Mouse (Mus musculus) gastrocnemius, postnatal 36 days (tissue): ENCODE results near the gene Gm49380. TPM values are rescaled to one million over a fixed set of nuclear protein-coding genes. Genes with fewer than 3 reads are reported as not detected.

Experiments used
- DNase-seq, 2 experiments: peaks; one replicate each; pipeline ENCODE4 v3.0.0; 2022
- intact Hi-C: fragments of 180-260 bp; cut with DNase I; formaldehyde crosslinking; loops from one replicate; pipeline ENCODE4 v1.15.1; 2025
- total RNA-seq, 2 experiments: library from RNA; stranded (reverse); gene quantifications; 2 replicates each; pipeline ENCODE4 v1.2.3; 2021

Gm49380 gene
- total RNA-seq, 2 experiments from 2014 or later: 0.57 to 1.3 TPM

GRCm38 (mm10) chr9:44095781-44096180, 17.5 kb downstream of the Gm49380 start:
- intact Hi-C loops: no loop called here
- no peak for DNase-seq

DNA sequence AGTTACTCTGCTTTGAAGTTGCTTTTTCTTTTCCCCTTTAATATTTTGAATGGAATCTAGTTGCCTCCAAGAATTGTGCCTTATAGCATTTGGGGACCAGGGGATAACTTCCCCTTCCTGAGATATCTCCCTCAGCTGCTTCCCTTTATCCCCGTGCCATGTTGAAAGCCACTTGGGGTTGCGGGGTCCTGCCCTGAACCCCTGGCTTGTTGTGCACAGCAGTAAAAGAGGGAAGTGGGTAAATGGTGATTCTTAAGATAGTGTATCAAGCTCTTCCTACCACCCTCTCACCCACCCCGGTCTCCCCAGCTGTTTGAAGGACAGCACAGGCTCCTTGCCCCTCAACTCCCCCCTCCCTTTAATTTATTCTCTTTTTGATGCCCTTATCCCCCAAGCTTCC, 18.6 kb downstream of the Gm49380 start:
- intact Hi-C loops: no loop called here

DNA sequence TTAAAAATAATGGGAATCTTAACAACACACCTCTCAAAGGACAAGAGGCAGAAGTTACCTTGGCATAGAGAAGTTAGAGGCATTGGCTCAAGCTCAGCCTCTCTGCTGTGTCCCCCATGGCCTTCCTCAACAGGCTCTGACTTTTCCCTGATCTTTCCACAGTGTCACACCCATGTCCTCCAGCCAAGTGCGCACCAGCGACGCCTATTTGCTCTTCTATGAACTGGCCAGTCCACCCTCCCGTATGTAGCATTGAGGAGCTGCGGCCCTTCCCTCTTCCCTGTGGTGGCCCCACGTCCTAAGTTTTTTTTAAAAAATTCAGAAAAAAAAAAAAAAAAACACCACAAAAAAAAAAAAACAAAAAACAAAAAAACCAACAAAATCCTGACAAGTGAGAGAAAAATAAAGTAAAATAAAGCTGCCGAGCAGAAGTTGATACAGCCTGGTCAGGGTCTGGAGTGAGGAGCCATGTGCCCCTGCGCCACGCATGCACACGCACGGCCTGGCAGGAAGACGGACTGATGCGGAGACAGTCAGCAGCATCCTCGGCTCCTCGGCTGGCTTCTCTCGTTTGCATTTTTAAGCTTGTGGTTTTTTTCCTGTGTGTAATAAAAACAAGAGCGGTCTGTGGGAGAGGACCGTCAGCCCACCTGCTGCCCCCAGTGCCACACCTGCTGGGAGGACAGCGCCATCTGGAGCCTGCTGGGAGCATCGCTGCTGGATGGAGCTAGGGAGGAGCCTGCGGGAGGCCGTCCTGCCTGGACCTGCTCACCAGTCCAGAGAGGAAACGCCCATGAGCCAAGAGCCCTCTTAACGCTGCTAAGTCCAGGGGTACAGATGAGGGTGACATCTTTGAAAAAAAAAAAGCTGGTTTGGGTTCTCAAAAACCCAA, 19.4 kb downstream of the Gm49380 start:
- intact Hi-C loops: no loop called here
- peak in 1 of 2 experiments; percentile 73 for DNase-seq

More for the DNA sequence above, 18.6 kb downstream of the Gm49380 start:
- no peak for DNase-seq

DNA sequence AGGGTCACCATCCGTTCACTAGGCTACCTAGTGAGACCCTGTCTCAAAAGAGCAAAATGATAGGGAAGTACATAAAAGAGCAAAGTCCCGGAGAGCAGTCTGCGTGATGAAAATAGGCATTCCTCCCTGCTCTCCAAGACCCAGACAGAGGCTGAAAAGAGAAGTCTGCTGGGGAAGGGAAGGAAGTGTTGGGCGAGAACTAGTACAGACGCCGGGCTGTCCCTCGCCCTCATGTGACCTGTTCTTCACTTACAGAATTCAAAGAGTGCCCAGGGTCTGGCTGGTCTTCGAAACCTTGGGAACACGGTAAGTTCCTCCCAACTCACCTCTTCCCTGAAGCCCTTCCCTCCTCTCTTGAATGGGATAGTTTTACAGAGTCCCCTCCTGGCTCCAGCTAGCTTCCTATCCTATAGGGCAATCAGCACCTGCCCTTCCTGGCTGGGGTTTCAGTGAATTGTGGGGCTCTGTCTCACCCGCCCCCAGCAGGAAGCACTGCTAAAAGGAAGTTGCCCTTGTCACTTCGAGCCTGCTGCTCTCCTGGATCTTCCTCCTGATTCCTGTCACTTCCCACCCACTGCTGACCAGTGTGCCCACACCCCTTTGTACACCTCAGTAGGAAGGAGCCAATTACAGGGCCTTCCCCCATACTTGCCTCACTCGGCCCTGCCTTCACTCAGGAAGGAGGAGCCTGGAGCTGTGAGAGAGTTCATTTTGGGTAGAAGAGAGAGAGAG, 24.3 kb downstream of the Gm49380 start:
- DNase-seq: no peak
- intact Hi-C loops: no loop called here

GRCm38 (mm10) chr9:44087761-44088455, 25.4 kb downstream of the Gm49380 start:
- intact Hi-C loops: no loop called here
- DNase-seq: no peak

GRCm38 (mm10) chr9:44086960-44087359, 26.3 kb downstream of the Gm49380 start:
- intact Hi-C loops: no loop called here
- DNase-seq: no peak

GRCm38 (mm10) chr9:44085741-44086665, 27.3 kb downstream of the Gm49380 start:
- DNase-seq: peak; percentile 69 to 74
- intact Hi-C loops: no loop called here

DNA sequence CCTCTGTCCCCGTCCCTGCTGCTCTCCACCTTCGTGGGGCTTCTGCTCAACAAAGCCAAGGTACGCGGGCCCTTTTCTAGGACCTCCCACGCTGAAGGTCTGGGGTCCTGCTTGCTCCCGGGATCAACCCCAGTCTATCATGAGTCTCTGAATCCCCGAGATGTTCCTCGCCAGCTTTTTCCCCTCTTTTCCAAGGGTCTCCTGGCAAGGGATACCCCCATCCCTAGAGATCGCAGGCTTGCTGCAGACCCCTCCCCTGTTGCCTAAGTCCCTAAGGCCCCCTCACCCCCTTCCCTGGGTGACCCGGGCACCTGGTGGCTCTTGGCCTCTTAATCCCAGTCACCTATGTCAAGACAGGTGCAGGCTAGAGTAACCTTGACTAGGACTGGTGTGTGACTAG, 28.0 kb downstream of the Gm49380 start:
- peak; percentile 11 to 23 for DNase-seq
- intact Hi-C loops: no loop called here

DNA sequence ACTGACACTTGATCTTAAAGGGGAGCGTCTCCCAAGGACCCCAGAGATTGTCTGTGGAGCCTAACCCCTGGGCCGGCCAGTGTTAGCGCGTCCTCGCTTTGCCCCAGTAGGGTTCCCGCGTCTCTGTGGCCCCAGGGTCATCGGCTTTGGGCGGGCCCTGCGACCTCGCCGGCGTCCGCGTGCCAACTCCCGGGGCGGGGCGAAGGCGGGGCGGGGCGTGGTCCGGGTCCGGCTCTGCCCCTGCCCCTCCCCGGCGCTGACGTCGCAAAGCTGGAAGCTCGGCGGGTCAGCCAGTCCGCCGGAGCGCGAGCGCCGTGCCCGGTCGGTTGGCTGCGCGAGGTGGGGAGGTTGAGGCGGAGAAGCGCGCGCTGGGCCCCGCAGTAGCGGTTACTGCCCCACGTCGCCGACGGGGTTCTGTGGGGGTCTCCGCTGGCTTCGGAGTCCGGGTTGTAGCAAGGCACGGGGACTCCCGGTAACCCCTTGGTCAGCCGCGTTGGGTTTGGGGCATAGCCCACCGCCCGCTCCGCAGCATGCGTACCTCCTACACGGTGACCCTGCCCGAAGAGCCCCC, 28.6 kb downstream of the Gm49380 start:
- DNase-seq: peak; percentile 94 to 97
- intact Hi-C loops: no loop called here

DNA sequence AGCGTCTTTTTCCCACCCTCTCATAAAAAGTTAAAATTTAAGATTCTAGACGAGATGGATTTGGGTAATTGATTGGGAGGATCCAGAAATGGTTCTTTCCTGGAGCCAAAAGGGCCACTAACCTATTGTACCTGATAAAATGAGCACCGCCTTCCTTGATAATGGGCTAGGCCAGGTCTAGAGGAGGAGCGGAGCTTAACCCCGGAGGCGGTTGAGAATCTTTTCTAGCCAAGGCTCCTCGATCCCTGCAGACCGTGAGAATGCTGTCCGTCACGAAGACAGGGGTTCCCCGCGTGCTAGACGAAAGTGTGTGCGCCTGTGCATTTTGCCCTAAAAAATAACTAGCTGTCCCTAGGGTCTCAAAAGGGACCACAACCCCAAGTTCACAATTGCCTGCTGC, 29.1 kb downstream of the Gm49380 start:
- no peak for DNase-seq
- intact Hi-C loops: no loop called here

GRCm38 (mm10) chr9:44083392-44084121, 29.7 kb downstream of the Gm49380 start:
- peak in 1 of 2 experiments; percentile 19 for DNase-seq
- intact Hi-C loops: no loop called here

GRCm38 (mm10) chr9:44082266-44082665, 31.0 kb downstream of the Gm49380 start:
- DNase-seq: peak in 1 of 2 experiments; percentile 3
- intact Hi-C loops: no loop called here

- DNase-seq: no peak
- intact Hi-C loops: no loop called here
Observed at GRCm38 (mm10) chr9:44081581-44081980, 31.7 kb downstream of the Gm49380 start.

DNA sequence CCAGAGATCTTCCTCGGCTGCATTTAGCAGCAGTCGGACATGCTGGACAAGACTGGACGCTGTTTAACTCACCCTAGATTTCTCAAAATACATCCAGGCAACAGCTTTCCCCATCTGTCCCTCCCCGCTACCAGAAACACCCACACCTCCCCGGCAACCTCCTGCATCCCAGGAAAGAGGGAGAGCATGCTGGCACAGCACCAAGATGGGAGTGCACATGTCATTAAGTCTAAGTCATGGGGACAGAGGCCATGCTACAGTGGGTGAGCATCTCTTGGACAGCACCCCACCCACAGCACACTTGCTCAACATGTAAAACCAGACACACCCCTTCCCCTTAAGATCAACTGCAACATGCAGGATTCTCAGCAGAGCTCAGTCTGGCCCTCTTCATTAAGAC, 32.3 kb downstream of the Gm49380 start:
- DNase-seq: peak; percentile 16 to 18
- intact Hi-C loops: no loop called here

- intact Hi-C loops: no loop called here
- peak in 1 of 2 experiments; percentile 7 for DNase-seq
Observed at GRCm38 (mm10) chr9:44079997-44080780, 33.1 kb downstream of the Gm49380 start.

- DNase-seq: peak; percentile 81 to 88
- intact Hi-C loops: no loop called here
Observed at GRCm38 (mm10) chr9:44078955-44079756, 34.1 kb downstream of the Gm49380 start.

GRCm38 (mm10) chr9:44078136-44078797, 35.0 kb downstream of the Gm49380 start:
- DNase-seq: no peak
- intact Hi-C loops: no loop called here
